Mouse (Mus musculus) testis, adult 2 months (tissue): Measurements from ENCODE around the gene Olfr49.

ENCODE experiments used
- CTCF ChIP-seq: fragments of 200-500 bp; IDR thresholded peaks from 2 replicates; pipeline ENCODE4 v1.5.1; 2012; ENCODE audit warnings: low read depth, mild to moderate bottlenecking, inconsistent platforms, low read length, moderate library complexity; ENCODE audit not compliant: control insufficient read depth, insufficient read depth, insufficient replicate concordance
- POLR2A ChIP-seq: fragments of 200-500 bp; IDR thresholded peaks from 2 replicates; pipeline ENCODE4 v1.6.1; 2012; ENCODE audit warnings: low read depth, mild to moderate bottlenecking, inconsistent platforms, low read length, moderate library complexity; ENCODE audit not compliant: control insufficient read depth

DNA sequence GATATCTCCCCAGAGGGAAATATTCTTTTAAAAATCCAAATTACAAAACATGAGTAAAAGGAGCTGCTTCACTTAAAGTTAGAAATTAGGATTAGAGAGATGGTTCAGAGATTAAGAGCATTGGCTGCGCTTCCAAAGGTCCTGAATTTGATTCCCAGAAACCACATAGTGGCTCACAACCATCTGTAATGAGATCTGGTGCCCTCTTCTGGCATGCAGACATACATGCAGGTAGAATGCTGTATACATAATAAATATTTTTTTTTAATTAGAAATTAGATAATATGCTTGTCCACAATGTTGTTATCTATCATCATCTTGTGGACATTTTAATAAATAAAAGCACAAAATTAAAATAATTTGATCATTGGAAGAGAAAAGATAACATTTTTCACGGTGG lies 43.8 kb upstream of the Olfr49 start:
- no peak for TF ChIP-seq CTCF
- no peak for TF ChIP-seq POLR2A
